Mouse (Mus musculus) hematopoietic multipotent progenitor cell, adult 10-12 weeks (in vitro differentiated cells): Measurements from ENCODE around the gene Tmem229a. TPM values are rescaled to one million over a fixed set of nuclear protein-coding genes. Genes with fewer than 3 reads are reported as not detected.

Experiments
- polyA plus RNA-seq: library from polyadenylated mRNA; stranded (reverse); fragments of >175 nt; gene quantifications from 2 replicates; pipeline ENCODE4 v1.2.3, GENCODE M21; 2012; ENCODE audit warnings: low replicate concordance

Gene Tmem229a
- polyA plus RNA-seq: 0.11 and 0.25 TPM in 2 replicates

DNA sequence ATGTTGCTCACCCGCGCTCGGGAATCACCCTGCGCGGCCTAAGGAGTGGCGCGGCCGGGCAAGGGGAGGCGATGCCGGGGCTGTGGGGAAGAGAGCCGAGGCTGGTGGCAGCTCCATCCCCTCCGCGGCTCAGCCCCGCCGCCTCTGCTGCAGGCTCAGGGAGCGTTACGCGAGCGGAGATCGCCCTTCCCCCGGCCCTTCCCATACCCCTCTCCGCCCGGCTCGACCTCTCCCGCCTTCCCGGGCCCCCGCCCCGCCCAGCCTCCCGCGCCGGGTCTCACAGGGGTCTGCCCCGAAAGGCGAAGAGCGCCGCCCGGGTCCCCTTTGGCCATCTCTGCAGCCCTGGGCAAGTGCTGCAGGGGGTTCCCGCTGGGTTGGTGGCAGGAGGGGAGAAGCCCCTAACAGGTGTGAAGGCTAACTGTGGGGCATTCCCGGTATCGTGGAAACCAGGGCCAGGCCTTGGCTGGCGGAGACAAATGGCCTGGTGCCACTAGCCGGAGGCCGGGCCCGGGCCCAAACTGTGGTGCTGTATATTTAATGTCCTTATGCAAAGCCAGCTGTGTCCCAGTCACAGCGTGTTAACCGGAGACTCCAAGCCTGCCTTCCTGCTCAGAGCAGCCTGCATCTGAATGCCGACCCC, at the start of gene Tmem229a:
Gene Tmem229a (minus strand): TSS at position 352 of the 640 bp plus-strand sequence.

Other genes starting within 250 kb of the Tmem229a start
- not detected in 2 replicates for gene Hyal6, start 223.1 kb downstream of the Tmem229a start, polyA plus RNA-seq
- gene Hyal4, start 208.0 kb downstream of the Tmem229a start, polyA plus RNA-seq: not detected in 2 replicates
- gene Spam1, start 165.1 kb downstream of the Tmem229a start, polyA plus RNA-seq: not detected in 2 replicates
- not detected in 2 replicates for gene Hyal5, start 98.3 kb downstream of the Tmem229a start, polyA plus RNA-seq